Comparison of ENCODE assay signal across 20 mouse cellular contexts in the genomic region with DNA sequence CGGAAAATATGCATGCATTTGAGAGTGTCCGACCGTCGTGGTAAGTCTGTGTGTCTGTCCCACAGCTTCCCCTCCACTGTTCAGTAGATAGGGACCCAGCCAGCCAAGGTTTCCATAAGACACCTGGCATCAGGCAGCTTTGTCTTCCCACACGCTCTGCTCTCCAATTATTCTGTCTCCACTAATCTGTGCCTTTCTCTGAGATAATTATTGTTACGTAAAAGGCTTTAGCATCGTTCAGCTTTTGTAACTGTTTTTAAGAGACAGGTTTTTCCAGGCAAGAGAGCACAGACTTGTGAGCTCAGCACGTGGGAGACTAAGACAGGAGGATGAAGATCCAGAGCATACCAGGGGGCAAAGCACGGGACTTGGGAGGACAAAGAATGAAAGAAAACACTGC. TPM values are rescaled to one million over a fixed set of nuclear protein-coding genes. Genes with fewer than 3 reads are reported as not detected.
DNase-seq lines count a peak whose midpoint lies in the region; ATAC-seq and TF ChIP-seq lines count a peak whose summit lies in the region.
"Had no signal": no experiment of that assay in that cellular context is flagged by ENCODE, and none has a peak within 500 bp of the region (broad histone marks: within the 10 kb centered on the region; RNA-seq: fewer than 3 reads in every experiment).

No protein-coding gene starts in this region.

- WGBS in forebrain, postnatal 0 days, result 40% methylated on average over 9 of the region's 9 CpGs
- 42% methylated on average over 9 of the region's 9 CpGs for WGBS in forebrain, embryonic 16.5 days
- WGBS in stomach, embryonic 15.5 days, result 61% methylated on average over 9 of the region's 9 CpGs
- 57% methylated on average over 9 of the region's 9 CpGs for WGBS in midbrain, embryonic 10.5 days

- no peak overlapping the region for H3K9ac ChIP-seq in forebrain, postnatal 0 days
- no peak overlapping the region for H3K9ac ChIP-seq in forebrain, embryonic 16.5 days (replicated peaks; ENCODE audit: low read depth, low read length)
- H3K9ac ChIP-seq in ES-E14 (ENCODE audit: insufficient read depth, low read depth, low read length, poor library complexity, severe bottlenecking), result no peak overlapping the region
- H3K9ac ChIP-seq in stomach, embryonic 15.5 days, result no peak overlapping the region
- H3K9ac ChIP-seq: embryonic facial prominence, embryonic 13.5 days; forebrain, embryonic 13.5 days; heart, embryonic 13.5 days; hindbrain, embryonic 15.5 days had no signal

- H3K9me3 ChIP-seq in forebrain, postnatal 0 days (ENCODE audit: low read length), result no peaks in the 10 kb centered on the region
- no peaks in the 10 kb centered on the region for H3K9me3 ChIP-seq in forebrain, embryonic 16.5 days (ENCODE audit: control insufficient read depth, low read length)
- no peaks in the 10 kb centered on the region for H3K9me3 ChIP-seq in ES-E14 (ENCODE audit: control insufficient read depth, insufficient read depth, low read depth, low read length)
- H3K9me3 ChIP-seq in stomach, embryonic 15.5 days, result no peaks in the 10 kb centered on the region
- H3K9me3 ChIP-seq in midbrain, embryonic 10.5 days (replicated peaks), result peaks cover 3% of the 10 kb centered on the region; the same call in 1 of the 2 replicates
- H3K9me3 ChIP-seq: embryonic facial prominence, embryonic 13.5 days; hindbrain, embryonic 15.5 days had no signal

- H3K4me3 ChIP-seq in forebrain, postnatal 0 days (ENCODE audit: low read depth, low read length), result no peak overlapping the region
- H3K4me3 ChIP-seq in forebrain, embryonic 16.5 days (replicated peaks; ENCODE audit: low read length), result no peak overlapping the region
- no peak overlapping the region for H3K4me3 ChIP-seq in ES-E14 (ENCODE audit: insufficient read depth in 1 of 2, low read depth in 1 of 2, low read length in 2 of 2, poor library complexity in 1 of 2, severe bottlenecking in 1 of 2)
- H3K4me3 ChIP-seq in stomach, embryonic 15.5 days (replicated peaks), result no peak overlapping the region
- H3K4me3 ChIP-seq in midbrain, embryonic 10.5 days, result no peak overlapping the region
- H3K4me3 ChIP-seq: embryonic facial prominence, embryonic 13.5 days; forebrain, embryonic 13.5 days; heart, embryonic 13.5 days; hindbrain, embryonic 15.5 days had no signal

- H3K4me2 ChIP-seq in forebrain, postnatal 0 days (ENCODE audit: low read depth), result no peak overlapping the region
- H3K4me2 ChIP-seq in forebrain, embryonic 16.5 days (ENCODE audit: low read length), result no peak overlapping the region
- no peak overlapping the region for H3K4me2 ChIP-seq in stomach, embryonic 15.5 days
- H3K4me2 ChIP-seq: embryonic facial prominence, embryonic 13.5 days; forebrain, embryonic 13.5 days; heart, embryonic 13.5 days; hindbrain, embryonic 15.5 days had no signal

- TF ChIP-seq CTCF in forebrain, postnatal 0 days (IDR thresholded peaks at IDR 0.05; ENCODE audit: low read depth), result no peak

- no peaks in the 10 kb centered on the region for H3K36me3 ChIP-seq in forebrain, postnatal 0 days (ENCODE audit: insufficient read depth)
- no peaks in the 10 kb centered on the region for H3K36me3 ChIP-seq in forebrain, embryonic 16.5 days (ENCODE audit: control insufficient read depth, insufficient read depth)
- no peaks in the 10 kb centered on the region for H3K36me3 ChIP-seq in ES-E14 (ENCODE audit: control insufficient read depth, insufficient read depth, low read length, poor library complexity, severe bottlenecking)
- no peaks in the 10 kb centered on the region for H3K36me3 ChIP-seq in stomach, embryonic 15.5 days
- H3K36me3 ChIP-seq in midbrain, embryonic 10.5 days, result no peaks in the 10 kb centered on the region
- H3K36me3 ChIP-seq: embryonic facial prominence, embryonic 13.5 days; heart, embryonic 13.5 days; hindbrain, embryonic 15.5 days had no signal

- H3K27ac ChIP-seq in forebrain, postnatal 0 days (ENCODE audit: low read depth, low read length), result no peak overlapping the region
- no peak overlapping the region for H3K27ac ChIP-seq in forebrain, embryonic 16.5 days (ENCODE audit: low read length)
- peak overlapping the region; percentile 13; the same call in 1 of the 2 replicates for H3K27ac ChIP-seq in ES-E14 (ENCODE audit: insufficient read depth, low read depth, low read length, poor library complexity, severe bottlenecking)
- peak overlapping the region; percentile 31; the same call in 1 of the 2 replicates for H3K27ac ChIP-seq in stomach, embryonic 15.5 days
- no peak overlapping the region for H3K27ac ChIP-seq in midbrain, embryonic 10.5 days (replicated peaks)
- H3K27ac ChIP-seq: embryonic facial prominence, embryonic 13.5 days; forebrain, embryonic 13.5 days; heart, embryonic 13.5 days; hindbrain, embryonic 15.5 days had no signal

- H3K27me3 ChIP-seq in forebrain, postnatal 0 days (ENCODE audit: insufficient read depth, low read length), result peaks cover 20% of the 10 kb centered on the region
- H3K27me3 ChIP-seq in forebrain, embryonic 16.5 days (replicated peaks; ENCODE audit: control insufficient read depth, insufficient read depth, low read length), result peaks cover 19% of the 10 kb centered on the region
- peaks cover 18% of the 10 kb centered on the region for H3K27me3 ChIP-seq in stomach, embryonic 15.5 days (replicated peaks)
- H3K27me3 ChIP-seq in midbrain, embryonic 10.5 days (ENCODE audit: low read depth, poor library complexity, severe bottlenecking), result peaks cover 46% of the 10 kb centered on the region

- peaks cover 5% of the 10 kb centered on the region; the same call in 1 of the 2 replicates for H3K4me1 ChIP-seq in forebrain, postnatal 0 days (ENCODE audit: insufficient read depth)
- H3K4me1 ChIP-seq in forebrain, embryonic 16.5 days (replicated peaks; ENCODE audit: control insufficient read depth, insufficient read depth, low read length), result peaks cover 18% of the 10 kb centered on the region
- peaks cover 11 to 20% of the 10 kb centered on the region in 2 experiments; a peak in 3 of 4 replicates for H3K4me1 ChIP-seq in ES-E14 (ENCODE audit: control insufficient read depth in 2 of 2, insufficient read depth in 2 of 2, low read length in 2 of 2, poor library complexity in 1 of 2)
- H3K4me1 ChIP-seq in stomach, embryonic 15.5 days, result peaks cover 15% of the 10 kb centered on the region; the same call in 1 of the 2 replicates
- peaks cover 20% of the 10 kb centered on the region for H3K4me1 ChIP-seq in midbrain, embryonic 10.5 days

- ATAC-seq in forebrain, postnatal 0 days, result peak; percentile 46; the same call in 1 of the 2 replicates
- no peak for ATAC-seq in forebrain, embryonic 16.5 days
- ATAC-seq in stomach, embryonic 15.5 days (ENCODE audit: insufficient read depth, low FRiP score, low read depth), result no peak
- ATAC-seq: forebrain, embryonic 13.5 days had no signal

- in situ Hi-C loops in ES-E14 (cut with MboI; ENCODE audit: low sequenced_read_pairs in 2 of 2, unreplicated experiment in 2 of 2), result no loop called here

- DNase-seq in forebrain, postnatal 0 days, result peak; percentile 20
- no peak for DNase-seq in ES-E14 (ENCODE audit: low read depth, low spot score)
- DNase-seq in ZHBTc4 (ENCODE audit: low read depth, low spot score), result peak; percentile 42
- DNase-seq in cerebellum, postnatal 25 days, result no peak
- no peak for DNase-seq in cerebellum, postnatal 14 days
- DNase-seq in midbrain, embryonic 10.5 days (ENCODE audit: low spot score), result no peak
- DNase-seq: adrenal gland, postnatal 14 days; cerebellum, adult 18-20 months; cerebellum, postnatal 10 days; heart, postnatal 36 days; kidney, adult 11 months had no signal

TF ChIP-seq in ES-E14, 5 proteins besides CTCF, POLR2A, EP300 and RAD21:
- no peak for TF ChIP-seq MAFK (IDR thresholded peaks at IDR 0.05; ENCODE audit: insufficient read depth, low read depth, low read length)

RNA-seq across cellular contexts. Expression of gene Cbr3, which starts 3.9 kb away (rescaled TPM):
- total RNA-seq in forebrain, postnatal 0 days (2014; rRNA removed), result 1.9 and 3.8 TPM in 2 replicates
- 5.0 and 5.3 TPM in 2 replicates for polyA plus RNA-seq in forebrain, postnatal 0 days (2015; fragmentation: Nextera tagmentation; extraction: Ambion mirVana)
- 1.4 and 1.6 TPM in 2 replicates for polyA plus RNA-seq in forebrain, embryonic 16.5 days (2015; fragmentation: Nextera tagmentation; extraction: Ambion mirVana)
- 15.2 and 16.0 TPM in 2 replicates for total RNA-seq in ES-E14 (2012; rRNA removed)
- 13.8 and 18.6 TPM in 2 replicates for polyA plus RNA-seq in stomach, embryonic 15.5 days (2015; fragmentation: Nextera tagmentation; extraction: Ambion mirVana)
- 1.8 and 1.9 TPM in 2 replicates for polyA plus RNA-seq in midbrain, embryonic 10.5 days (2016; fragmentation: Nextera tagmentation; extraction: Ambion mirVana)
- polyA plus RNA-seq: forebrain, embryonic 13.5 days had no signal

RNA-seq across cellular contexts. Expression of gene Dop1b, which starts 32.5 kb away (rescaled TPM):
- 38.7 and 48.4 TPM in 2 replicates for total RNA-seq in forebrain, postnatal 0 days (2014; rRNA removed)
- 19.4 and 22.0 TPM in 2 replicates for polyA plus RNA-seq in forebrain, postnatal 0 days (2015; fragmentation: Nextera tagmentation; extraction: Ambion mirVana)
- polyA plus RNA-seq in forebrain, embryonic 16.5 days (2015; fragmentation: Nextera tagmentation; extraction: Ambion mirVana), result 27.6 and 43.3 TPM in 2 replicates
- 11.6 and 16.8 TPM in 2 replicates for total RNA-seq in ES-E14 (2012; rRNA removed)
- polyA plus RNA-seq in stomach, embryonic 15.5 days (2015; fragmentation: Nextera tagmentation; extraction: Ambion mirVana), result 17.8 and 20.5 TPM in 2 replicates
- polyA plus RNA-seq in midbrain, embryonic 10.5 days (2016; fragmentation: Nextera tagmentation; extraction: Ambion mirVana), result 8.9 and 12.9 TPM in 2 replicates

RNA-seq across cellular contexts. Expression of gene Gm5678, which starts 51.3 kb away (rescaled TPM):
- not detected in 2 replicates for total RNA-seq in forebrain, postnatal 0 days (2014; rRNA removed)
- polyA plus RNA-seq in forebrain, postnatal 0 days (2015; fragmentation: Nextera tagmentation; extraction: Ambion mirVana), result not detected in 2 replicates
- not detected in 2 replicates for polyA plus RNA-seq in forebrain, embryonic 16.5 days (2015; fragmentation: Nextera tagmentation; extraction: Ambion mirVana)
- total RNA-seq in ES-E14 (2012; rRNA removed), result not detected in 2 replicates
- 0.19 TPM in 1 of 2 replicates, not detected in the other for polyA plus RNA-seq in stomach, embryonic 15.5 days (2015; fragmentation: Nextera tagmentation; extraction: Ambion mirVana)
- not detected in 2 replicates for polyA plus RNA-seq in midbrain, embryonic 10.5 days (2016; fragmentation: Nextera tagmentation; extraction: Ambion mirVana)
- polyA plus RNA-seq: C2C12; embryonic facial prominence, embryonic 13.5 days; forebrain, embryonic 13.5 days; heart, embryonic 13.5 days; heart, postnatal 0 days; hindbrain, embryonic 11.5 days; hindbrain, embryonic 15.5 days had no signal

Comparison
In these comparisons a context has a peak if more than half of its experiments do, and no peak if none do; other contexts are left out.
1. DNase-seq: peak in forebrain, postnatal 0 days (single experiment) and ZHBTc4 (single experiment); none in ES-E14 (single experiment), cerebellum, postnatal 25 days (0 of 2), cerebellum, postnatal 14 days (0 of 2) and midbrain, embryonic 10.5 days (single experiment).
2. H3K27ac ChIP-seq: peak in ES-E14 (single experiment) and stomach, embryonic 15.5 days (single experiment); none in forebrain, postnatal 0 days (single experiment), forebrain, embryonic 16.5 days (single experiment) and midbrain, embryonic 10.5 days (single experiment).